Comparison of ENCODE assay signal across 9 mouse cellular contexts in genomic region chr1:73942243-73942642, GRCm38 (mm10).
DNase-seq lines count a peak whose midpoint lies in the region; ATAC-seq lines count a peak whose summit lies in the region.
"Had no signal": no experiment of that assay in that cellular context is flagged by ENCODE, and none has a peak within 500 bp of the region (broad histone marks: within the 10 kb centered on the region; RNA-seq: fewer than 3 reads in every experiment).

No protein-coding gene starts in this region.

- H3K9ac ChIP-seq in heart, embryonic 12.5 days, result no peak overlapping the region
- H3K9ac ChIP-seq: liver, embryonic 14.5 days had no signal

- intact Hi-C loops in heart, postnatal 25 days (cut with DNase I), result no loop called here

- DNase-seq in heart, adult 18-20 months, result peak; percentile 84 to 91
- DNase-seq in right cerebral cortex, postnatal 10 days (ENCODE audit: low spot score in 2 of 2), result peak; percentile 47
- no peak for DNase-seq in right cerebral cortex, postnatal 4 days
- DNase-seq in heart, postnatal 25 days (ENCODE audit: low spot score), result peak; percentile 72
- no peak for DNase-seq in spleen, postnatal 10 days (ENCODE audit: low spot score in 2 of 2)
- no peak for DNase-seq in right cerebral cortex, postnatal 25 days
- no peak for DNase-seq in B cell, adult 2 months

- H3K4me2 ChIP-seq in heart, embryonic 12.5 days, result no peak overlapping the region

- 54% methylated on average over 2 of the region's 2 CpGs for WGBS in heart, embryonic 12.5 days

- no peak overlapping the region for H3K27ac ChIP-seq in heart, embryonic 12.5 days (ENCODE audit: poor library complexity, severe bottlenecking)
- H3K27ac ChIP-seq: liver, embryonic 14.5 days had no signal

- H3K4me1 ChIP-seq in heart, embryonic 12.5 days (replicated peaks), result peaks cover 89% of the 10 kb centered on the region

- no peak for ATAC-seq in heart, embryonic 12.5 days (ENCODE audit: insufficient number of reproducible peaks, low FRiP score)

- H3K9me3 ChIP-seq in heart, embryonic 12.5 days (replicated peaks), result no peaks in the 10 kb centered on the region

- no peaks in the 10 kb centered on the region for H3K27me3 ChIP-seq in heart, embryonic 12.5 days (replicated peaks)

- H3K36me3 ChIP-seq in heart, embryonic 12.5 days, result peaks cover 80% of the 10 kb centered on the region

- no peak overlapping the region for H3K4me3 ChIP-seq in heart, embryonic 12.5 days

Comparison
In these comparisons a context has a peak if more than half of its experiments do, and no peak if none do; other contexts are left out.
1. DNase-seq: peak in heart, adult 18-20 months (2 of 2), right cerebral cortex, postnatal 10 days (2 of 2) and heart, postnatal 25 days (single experiment); none in right cerebral cortex, postnatal 4 days (single experiment), spleen, postnatal 10 days (0 of 2), right cerebral cortex, postnatal 25 days (single experiment) and B cell, adult 2 months (0 of 2).